Mouse (Mus musculus) G1E (cell line): Measurements from ENCODE around the gene Tacc3. TPM values are rescaled to one million over a fixed set of nuclear protein-coding genes. Genes with fewer than 3 reads are reported as not detected.
A peak's percentile ranks its signal among the peaks of the same experiment; 100 is the strongest.

Experiments
- ATAC-seq: 2 replicates; pipeline ENCODE4 v1.8.0; 2016; ENCODE audit warnings: mild to moderate bottlenecking; ENCODE audit not compliant: insufficient number of reproducible peaks, poor library complexity, low FRiP score, severe bottlenecking; ENCODE audit errors: extremely low read depth
- DNase-seq: peaks from one replicate; pipeline ENCODE4 v3.0.0; 2012; ENCODE audit warnings: low spot score
- H3K27me3 ChIP-seq: 2 replicates; pipeline ENCODE4 v1.6.1; 2012; ENCODE audit warnings: mild to moderate bottlenecking, low read length, inconsistent platforms; ENCODE audit not compliant: insufficient read depth
- H3K36me3 ChIP-seq: replicated peaks from 2 replicates; pipeline ENCODE3; 2012; ENCODE audit warnings: mild to moderate bottlenecking, inconsistent platforms
- H3K4me1 ChIP-seq: 2 replicates; pipeline ENCODE4 v1.6.1; 2012; ENCODE audit warnings: low read depth, low read length, inconsistent platforms, mixed read lengths; ENCODE audit not compliant: insufficient read depth
- H3K4me3 ChIP-seq: 2 replicates; pipeline ENCODE4 v1.5.1; 2012; ENCODE audit warnings: low read depth, mild to moderate bottlenecking, inconsistent platforms, low read length, moderate library complexity, mixed read lengths
- H3K9me3 ChIP-seq: replicated peaks from 2 replicates; pipeline ENCODE4 v1.6.1; 2012; ENCODE audit warnings: inconsistent platforms
- CTCF ChIP-seq: IDR thresholded peaks from 2 replicates; pipeline ENCODE4 v1.5.1; 2012; ENCODE audit warnings: low read depth, low read length, inconsistent platforms, mixed read lengths
- GATA1 ChIP-seq: IDR thresholded peaks from 2 replicates; pipeline ENCODE4 v1.6.1; 2012; ENCODE audit warnings: borderline replicate concordance, low read length, inconsistent platforms, mixed read lengths
- GATA2 ChIP-seq: IDR thresholded peaks from 2 replicates; pipeline ENCODE4 v1.6.1; 2012; ENCODE audit warnings: low read depth, low read length, inconsistent platforms, borderline replicate concordance
- POLR2AphosphoS5 ChIP-seq: IDR thresholded peaks from 2 replicates; pipeline ENCODE4 v1.6.1; 2012; ENCODE audit warnings: low read depth, low read length, inconsistent platforms; ENCODE audit not compliant: insufficient replicate concordance
- TAL1 ChIP-seq: conservative IDR thresholded peaks from 2 replicates; pipeline ENCODE4 v1.6.1; 2012; ENCODE audit warnings: low read depth, low read length, inconsistent platforms, mixed read lengths
- polyA plus RNA-seq: library from polyadenylated mRNA; stranded (reverse); fragments of >175 nt; gene quantifications from 2 replicates; pipeline ENCODE4 v1.2.3, GENCODE M21; 2012
- total RNA-seq, 2 experiments: library from RNA; stranded (forward) in 1 of 2; stranded (reverse) in 1 of 2; fragments of 200-1000 nt in 1 of 2; fragments of >200 nt in 1 of 2; fragmentation: Nextera tagmentation in 1 of 2; gene quantifications; 2 replicates each; pipeline ENCODE4 v1.2.3; 2014 to 2017

Gene Tacc3
- total and polyA plus RNA-seq, 3 experiments: 94.2 to 155 (median 119) TPM

- no peak for DNase-seq
- no peak for ATAC-seq
- peaks cover 26% of the 10 kb centered on the region for H3K9me3 ChIP-seq
- TF ChIP-seq TAL1: no peak
- TF ChIP-seq CTCF: no peak
- TF ChIP-seq POLR2AphosphoS5: no peak
- TF ChIP-seq GATA2: no peak
- no peak for TF ChIP-seq GATA1
- no peaks in the 10 kb centered on the region for H3K36me3 ChIP-seq
- peaks cover 16% of the 10 kb centered on the region for H3K4me1 ChIP-seq
- H3K4me3 ChIP-seq: peak overlapping the region; percentile 57; the same call in 1 of the 2 replicates
- H3K27me3 ChIP-seq: peaks cover 73% of the 10 kb centered on the region
Observed at GRCm38 (mm10) chr5:33722266-33723018, 64.5 kb downstream of the Tacc3 start.

GRCm38 (mm10) chr5:33723019-33723640 lies 65.2 kb downstream of the Tacc3 start:
- no peak for ATAC-seq
- peaks cover 16% of the 10 kb centered on the region for H3K4me1 ChIP-seq
- H3K4me3 ChIP-seq: peak overlapping the region; percentile 27; the same call in 1 of the 2 replicates

GRCm38 (mm10) chr5:33723641-33724465 lies 65.9 kb downstream of the Tacc3 start:
- H3K4me1 ChIP-seq: peaks cover 16% of the 10 kb centered on the region
- DNase-seq (no peak), ATAC-seq (no peak)
- no peak for TF ChIP-seq CTCF
- TF ChIP-seq GATA1: no peak
- H3K27me3 ChIP-seq: peaks cover 75% of the 10 kb centered on the region
- no peak overlapping the region; the same call in 1 of the 2 replicates for H3K4me3 ChIP-seq
- H3K9me3 ChIP-seq: peaks cover 26% of the 10 kb centered on the region
- no peaks in the 10 kb centered on the region for H3K36me3 ChIP-seq

More at GRCm38 (mm10) chr5:33723019-33723640, 65.2 kb downstream of the Tacc3 start:
- no peak for DNase-seq
- peaks cover 26% of the 10 kb centered on the region for H3K9me3 ChIP-seq
- no peak for TF ChIP-seq CTCF
- TF ChIP-seq GATA2: no peak
- no peak for TF ChIP-seq POLR2AphosphoS5
- no peak for TF ChIP-seq GATA1
- TF ChIP-seq TAL1: no peak
- H3K27me3 ChIP-seq: peaks cover 77% of the 10 kb centered on the region
- no peaks in the 10 kb centered on the region for H3K36me3 ChIP-seq

GRCm38 (mm10) chr5:33726081-33726647 lies 68.2 kb downstream of the Tacc3 start:
- peaks cover 77% of the 10 kb centered on the region for H3K27me3 ChIP-seq
- TF ChIP-seq GATA1: no peak
- no peak for TF ChIP-seq TAL1
- no peak for TF ChIP-seq POLR2AphosphoS5
- TF ChIP-seq CTCF: no peak
- TF ChIP-seq GATA2: no peak
- no peak for ATAC-seq
- DNase-seq: no peak
- no peak overlapping the region for H3K4me3 ChIP-seq
- peaks cover 12% of the 10 kb centered on the region; the same call in 1 of the 2 replicates for H3K4me1 ChIP-seq
- no peaks in the 10 kb centered on the region for H3K36me3 ChIP-seq
- peaks cover 26% of the 10 kb centered on the region for H3K9me3 ChIP-seq

- TF ChIP-seq TAL1 (no peak), CTCF (no peak), GATA1 (no peak), POLR2AphosphoS5 (no peak), GATA2 (no peak)
- DNase-seq (no peak), ATAC-seq (no peak)
- Histone ChIP-seq H3K27me3 (peaks cover 77% of the 10 kb centered on the region), H3K4me3 (no peak overlapping the region), H3K4me1 (peaks cover 4% of the 10 kb centered on the region; the same call in 1 of the 2 replicates), H3K36me3 (no peaks in the 10 kb centered on the region), H3K9me3 (peaks cover 20% of the 10 kb centered on the region)
Observed at GRCm38 (mm10) chr5:33726891-33727290, 69.0 kb downstream of the Tacc3 start.

Other genes starting within 250 kb of the Tacc3 start
- not detected in 2 replicates for gene Nkx1-1, start 224.2 kb upstream of the Tacc3 start, total RNA-seq (2014; fragmentation: Nextera tagmentation)
- gene Nkx1-1, start 224.2 kb upstream of the Tacc3 start, total RNA-seq (2017): 0.11 TPM in 1 of 2 replicates, not detected in the other
- gene Nkx1-1, start 224.2 kb upstream of the Tacc3 start, polyA plus RNA-seq: not detected in 2 replicates
- gene Fam53a, start 28.5 kb upstream of the Tacc3 start, total RNA-seq (2014; fragmentation: Nextera tagmentation): 25.4 and 30.8 TPM in 2 replicates
- gene Fam53a, start 28.5 kb upstream of the Tacc3 start, total RNA-seq (2017): 30.4 and 30.6 TPM in 2 replicates
- gene Fam53a, start 28.5 kb upstream of the Tacc3 start, polyA plus RNA-seq: 84.5 and 102 TPM in 2 replicates
- gene Gm9903, start 28.2 kb upstream of the Tacc3 start, total RNA-seq (2014; fragmentation: Nextera tagmentation): 2.8 and 2.9 TPM in 2 replicates
- gene Gm9903, start 28.2 kb upstream of the Tacc3 start, total RNA-seq (2017): 0.66 and 0.70 TPM in 2 replicates
- 0.06 TPM in 1 of 2 replicates, not detected in the other for gene Gm9903, start 28.2 kb upstream of the Tacc3 start, polyA plus RNA-seq
- gene Slbp, start 5.6 kb upstream of the Tacc3 start, total RNA-seq (2014; fragmentation: Nextera tagmentation): 168 and 174 TPM in 2 replicates
- 373 and 386 TPM in 2 replicates for gene Slbp, start 5.6 kb upstream of the Tacc3 start, total RNA-seq (2017)
- 174 and 196 TPM in 2 replicates for gene Slbp, start 5.6 kb upstream of the Tacc3 start, polyA plus RNA-seq
- gene Tmem129, start 288 bp downstream of the Tacc3 start, total RNA-seq (2014; fragmentation: Nextera tagmentation): 20.7 and 22.3 TPM in 2 replicates
- 29.2 and 30.0 TPM in 2 replicates for gene Tmem129, start 288 bp downstream of the Tacc3 start, total RNA-seq (2017)
- 12.9 and 13.7 TPM in 2 replicates for gene Tmem129, start 288 bp downstream of the Tacc3 start, polyA plus RNA-seq
- not detected in 2 replicates for gene Fgfr3, start 63.5 kb downstream of the Tacc3 start, total RNA-seq (2014; fragmentation: Nextera tagmentation)
- 0.12 and 0.22 TPM in 2 replicates for gene Fgfr3, start 63.5 kb downstream of the Tacc3 start, total RNA-seq (2017)
- gene Fgfr3, start 63.5 kb downstream of the Tacc3 start, polyA plus RNA-seq: 0.03 TPM in 1 of 2 replicates, not detected in the other
- gene Letm1, start 124.7 kb downstream of the Tacc3 start, total RNA-seq (2014; fragmentation: Nextera tagmentation): 20.8 and 21.6 TPM in 2 replicates
- 11.8 and 14.6 TPM in 2 replicates for gene Letm1, start 124.7 kb downstream of the Tacc3 start, total RNA-seq (2017)
- gene Letm1, start 124.7 kb downstream of the Tacc3 start, polyA plus RNA-seq: 25.4 and 28.6 TPM in 2 replicates
- gene Nsd2, start 162.6 kb downstream of the Tacc3 start, total RNA-seq (2014; fragmentation: Nextera tagmentation): 99.6 and 110 TPM in 2 replicates
- 75.6 and 129 TPM in 2 replicates for gene Nsd2, start 162.6 kb downstream of the Tacc3 start, total RNA-seq (2017)
- gene Nsd2, start 162.6 kb downstream of the Tacc3 start, polyA plus RNA-seq: 14.3 and 15.5 TPM in 2 replicates